Mouse (Mus musculus) hindbrain, postnatal 0 days (tissue): ENCODE results near the gene Lgr5. TPM values are rescaled to one million over a fixed set of nuclear protein-coding genes. Genes with fewer than 3 reads are reported as not detected.
A peak's percentile ranks its signal among the peaks of the same experiment; 100 is the strongest.

ENCODE experiments used
- ATAC-seq: fragments of 200-750 bp; cut with Nextera tagmentation; 2 replicates; pipeline ENCODE4 v1.8.0; 2017; ENCODE audit warnings: mild to moderate bottlenecking, moderate TSS enrichment, moderate library complexity
- DNase-seq: peaks from one replicate; pipeline ENCODE4 v3.0.0-alpha.2; 2015; ENCODE audit warnings: low spot score
- H3K27ac ChIP-seq: fragments of 300-500 bp; sonication (generic); 2 replicates; pipeline ENCODE4 v1.5.1; 2014; ENCODE audit warnings: mild to moderate bottlenecking
- H3K27me3 ChIP-seq: fragments of 300-500 bp; sonication (generic); 2 replicates; pipeline ENCODE4 v1.6.1; 2014; ENCODE audit warnings: low read length, mixed read lengths; ENCODE audit not compliant: insufficient read depth
- H3K36me3 ChIP-seq: fragments of 300-500 bp; sonication (generic); 2 replicates; pipeline ENCODE4 v1.6.1; 2014; ENCODE audit warnings: low read length, mixed read lengths; ENCODE audit not compliant: insufficient read depth
- H3K4me1 ChIP-seq: fragments of 300-500 bp; sonication (generic); 2 replicates; pipeline ENCODE4 v1.6.1; 2014; ENCODE audit warnings: antibody characterized with exemption, low read length, mixed read lengths; ENCODE audit not compliant: insufficient read depth
- H3K4me2 ChIP-seq: fragments of 300-500 bp; sonication (generic); 2 replicates; pipeline ENCODE4 v1.6.1; 2014; ENCODE audit warnings: low read depth, mild to moderate bottlenecking, low read length, moderate library complexity, mixed read lengths
- H3K4me3 ChIP-seq: fragments of 300-500 bp; sonication (generic); 2 replicates; pipeline ENCODE4 v1.5.1; 2014; ENCODE audit warnings: low read length
- H3K9ac ChIP-seq: fragments of 300-500 bp; sonication (generic); replicated peaks from 2 replicates; pipeline ENCODE4 v1.6.1; 2014; ENCODE audit warnings: mild to moderate bottlenecking, low read length, moderate library complexity, mixed read lengths
- H3K9me3 ChIP-seq: fragments of 300-500 bp; sonication (generic); 2 replicates; pipeline ENCODE4 v1.6.1; 2016; ENCODE audit warnings: low read length, mixed read lengths
- CTCF ChIP-seq: IDR thresholded peaks from 2 replicates; pipeline ENCODE4 v1.5.1; 2016; ENCODE audit warnings: antibody characterized with exemption, control low read depth, low read depth
- WGBS: fragments of 180-500 bp; shearing (Covaris S2); extraction: QIAGEN DNeasy Blood & Tissue Kit; methylation state at CpG from one replicate; pipeline ENCODE4 v1.1.7; 2014; 5-methylcytosine and 5-hydroxymethylcytosine counted together
- polyA plus RNA-seq: library from polyadenylated mRNA; unstranded; fragments of >200 nt; fragmentation: Nextera tagmentation; extraction: Ambion mirVana; gene quantifications from 2 replicates; pipeline ENCODE4 v1.2.1, GENCODE M21; 2015
- total RNA-seq: library from RNA; depleted of rRNA; stranded (reverse); fragments of >200 nt; gene quantifications from 2 replicates; pipeline ENCODE4 v1.2.3, GENCODE M21; 2014; rRNA removed

Lgr5 gene
- total and polyA plus RNA-seq, 2 experiments from 2014 or later = 3.0 to 3.3 TPM

GRCm38 (mm10) chr10:115413496-115413895, 174.1 kb downstream of the Lgr5 start:
- Histone ChIP-seq H3K27me3 (no peaks in the 10 kb centered on the region), H3K9me3 (no peaks in the 10 kb centered on the region), H3K4me1 (no peaks in the 10 kb centered on the region), H3K27ac (no peak overlapping the region), H3K36me3 (peaks cover 41% of the 10 kb centered on the region), H3K4me3 (no peak overlapping the region), H3K9ac (no peak overlapping the region), H3K4me2 (no peak overlapping the region)
- ATAC-seq (no peak), DNase-seq (no peak)
- TF ChIP-seq CTCF = no peak
- WGBS = 90% methylated on average over 2 of the region's 2 CpGs

GRCm38 (mm10) chr10:115406393-115406792, 181.2 kb downstream of the Lgr5 start:
- H3K27me3 ChIP-seq = no peaks in the 10 kb centered on the region
- H3K9me3 ChIP-seq = no peaks in the 10 kb centered on the region
- DNase-seq = peak; percentile 82
- no peak overlapping the region for H3K27ac ChIP-seq
- WGBS = 63% methylated on average over 6 of the region's 6 CpGs
- TF ChIP-seq CTCF = peak; percentile 84
- no peak for ATAC-seq
- no peak overlapping the region for H3K4me3 ChIP-seq
- peaks cover 35% of the 10 kb centered on the region for H3K36me3 ChIP-seq
- H3K9ac ChIP-seq = no peak overlapping the region
- H3K4me2 ChIP-seq = no peak overlapping the region
- H3K4me1 ChIP-seq = no peaks in the 10 kb centered on the region

Other genes starting within 250 kb of the Lgr5 start
- 13.5 and 49.9 TPM in 2 replicates for gene Tmem19, start 225.3 kb downstream of the Lgr5 start, total RNA-seq
- 33.5 and 34.0 TPM in 2 replicates for gene Tmem19, start 225.3 kb downstream of the Lgr5 start, polyA plus RNA-seq
- 6.4 and 11.8 TPM in 2 replicates for gene Thap2, start 203.3 kb downstream of the Lgr5 start, total RNA-seq
- gene Thap2, start 203.3 kb downstream of the Lgr5 start, polyA plus RNA-seq = 10.1 and 12.5 TPM in 2 replicates
- 20.9 and 43.9 TPM in 2 replicates for gene Zfc3h1, start 202.8 kb downstream of the Lgr5 start, total RNA-seq
- 9.8 and 11.0 TPM in 2 replicates for gene Zfc3h1, start 202.8 kb downstream of the Lgr5 start, polyA plus RNA-seq
- gene A930009A15Rik, start 17.8 kb downstream of the Lgr5 start, total RNA-seq = 1.3 TPM in 1 of 2 replicates, not detected in the other
- gene A930009A15Rik, start 17.8 kb downstream of the Lgr5 start, polyA plus RNA-seq = 4.0 and 5.0 TPM in 2 replicates
- 0.99 TPM in 1 of 2 replicates, not detected in the other for gene Tspan8, start 229.1 kb upstream of the Lgr5 start, total RNA-seq
- gene Tspan8, start 229.1 kb upstream of the Lgr5 start, polyA plus RNA-seq = 2.6 and 3.4 TPM in 2 replicates